Mouse (Mus musculus) fibroblast of lung, adult 2 months (primary cell): ENCODE measurements at regions not wholly inside any gene's neighbourhood (a gene's known extent, or its start where the extent isn't known, plus 50 kb on each side); places are given as distances from the start of the nearest gene placed in this dataset.
A peak's percentile ranks its signal among the peaks of the same experiment; 100 is the strongest.

Experiments
- DNase-seq: peaks from one replicate; pipeline ENCODE4 v3.0.0-alpha.2; 2011; ENCODE audit warnings: low read depth

- DNase-seq = no peak
These were observed 236.5 kb downstream of the Mtx2 start for GRCm38 (mm10) chr2:75062189-75062510.

GRCm38 (mm10) chr2:75064406-75065115 lies 239.0 kb downstream of the Mtx2 start:
- DNase-seq = no peak

GRCm38 (mm10) chr2:75065304-75065703 lies 239.7 kb downstream of the Mtx2 start:
- no peak for DNase-seq

GRCm38 (mm10) chr2:75069321-75069720 lies 243.7 kb downstream of the Mtx2 start:
- DNase-seq = no peak

GRCm38 (mm10) chr2:75072021-75072420 lies 246.4 kb downstream of the Mtx2 start:
- no peak for DNase-seq

- no peak for DNase-seq
These were observed 246.9 kb downstream of the Mtx2 start for GRCm38 (mm10) chr2:75072471-75072870.

GRCm38 (mm10) chr2:75073178-75073577 lies 247.6 kb downstream of the Mtx2 start:
- DNase-seq = no peak

GRCm38 (mm10) chr2:75087164-75087563 lies 261.6 kb downstream of the Mtx2 start:
- no peak for DNase-seq

- DNase-seq = no peak
These were observed 263.6 kb downstream of the Mtx2 start for GRCm38 (mm10) chr2:75089186-75089585.

GRCm38 (mm10) chr2:75089616-75090015 lies 264.0 kb downstream of the Mtx2 start:
- DNase-seq = no peak

- DNase-seq = no peak
These were observed 264.8 kb downstream of the Mtx2 start for GRCm38 (mm10) chr2:75090439-75090838.

- no peak for DNase-seq
These were observed 275.9 kb downstream of the Mtx2 start for GRCm38 (mm10) chr2:75101501-75101900.

GRCm38 (mm10) chr2:75112751-75113150 lies 287.1 kb downstream of the Mtx2 start:
- peak; percentile 27 for DNase-seq

- peak; percentile 25 for DNase-seq
These were observed 288.8 kb downstream of the Mtx2 start for GRCm38 (mm10) chr2:75114375-75114774.

- DNase-seq = no peak
These were observed 292.8 kb downstream of the Mtx2 start for GRCm38 (mm10) chr2:75118348-75118926.

- DNase-seq = no peak
These were observed 294.0 kb downstream of the Mtx2 start for GRCm38 (mm10) chr2:75119599-75119998.

- DNase-seq = no peak
These were observed 307.9 kb downstream of the Mtx2 start for GRCm38 (mm10) chr2:75133298-75134080.

GRCm38 (mm10) chr2:75136618-75137017 lies 311.0 kb downstream of the Mtx2 start:
- no peak for DNase-seq

- no peak for DNase-seq
These were observed 311.8 kb downstream of the Mtx2 start for GRCm38 (mm10) chr2:75137133-75137982.

GRCm38 (mm10) chr2:75137983-75138745 lies 312.6 kb downstream of the Mtx2 start:
- DNase-seq = no peak

GRCm38 (mm10) chr2:75138746-75139060 lies 313.1 kb downstream of the Mtx2 start:
- DNase-seq = no peak

- no peak for DNase-seq
These were observed 313.9 kb downstream of the Mtx2 start for GRCm38 (mm10) chr2:75139544-75139943.
